Mouse (Mus musculus) cortical plate, adult 2 months (tissue): ENCODE data around the gene Itgb2l. TPM values are rescaled to one million over a fixed set of nuclear protein-coding genes. Genes with fewer than 3 reads are reported as not detected.
A peak's percentile ranks its signal among the peaks of the same experiment; 100 is the strongest.

Experiments used
- H3K27ac ChIP-seq: fragments of 200-500 bp; 2 replicates; pipeline ENCODE4 v1.5.1; 2012; ENCODE audit warnings: low read length, control low read depth, inconsistent platforms; ENCODE audit not compliant: insufficient read depth
- H3K4me1 ChIP-seq: fragments of 200-500 bp; 2 replicates; pipeline ENCODE4 v1.6.1; 2011; ENCODE audit warnings: low read length; ENCODE audit not compliant: control insufficient read depth, insufficient read depth
- H3K4me3 ChIP-seq: fragments of 200-500 bp; 2 replicates; pipeline ENCODE4 v1.5.1; 2011; ENCODE audit warnings: mild to moderate bottlenecking, low read length, control low read depth; ENCODE audit not compliant: insufficient read depth
- CTCF ChIP-seq: fragments of 200-500 bp; IDR thresholded peaks from 2 replicates; pipeline ENCODE4 v1.5.1; 2011; ENCODE audit warnings: mild to moderate bottlenecking, control low read depth, low read length; ENCODE audit not compliant: insufficient read depth; ENCODE audit errors: extremely low read depth
- POLR2A ChIP-seq: fragments of 200-500 bp; IDR thresholded peaks from 2 replicates; pipeline ENCODE4 v1.6.1; 2011; ENCODE audit warnings: mild to moderate bottlenecking, low read length, control low read depth; ENCODE audit not compliant: insufficient read depth; ENCODE audit errors: extremely low read depth
- polyA plus RNA-seq: library from polyadenylated mRNA; depleted of rRNA; stranded (reverse); fragments of >200 nt; gene quantifications from 2 replicates; pipeline ENCODE4 v1.2.3, GENCODE M21; 2012; rRNA removed

Gene Itgb2l
- not detected in 2 replicates for polyA plus RNA-seq

- no peak within 1 kb of the TSS for H3K27ac ChIP-seq
- no peaks in the 10 kb centered on the region for H3K4me1 ChIP-seq
- no peak within 1 kb of the TSS for H3K4me3 ChIP-seq
- no peak for TF ChIP-seq CTCF
- no peak for TF ChIP-seq POLR2A
Observed at GRCm38 (mm10) chr16:96443468-96443867, at the start of gene Itgb2l. Gene Itgb2l, minus strand, starts transcription at chr16:96443619.

GRCm38 (mm10) chr16:96491530-96491929, 48.1 kb upstream of the Itgb2l start:
- Histone ChIP-seq H3K4me1 (0 out of 2 replicates have a peak, but pooled peaks cover 3% of the 10 kb centered on the region), H3K4me3 (no peak overlapping the region), H3K27ac (no peak overlapping the region)
- TF ChIP-seq CTCF (no peak), POLR2A (no peak)

- TF ChIP-seq CTCF (no peak), POLR2A (no peak)
- Histone ChIP-seq H3K4me1 (0 out of 2 replicates have a peak, but pooled peaks cover 1% of the 10 kb centered on the region), H3K4me3 (no peak overlapping the region), H3K27ac (no peak overlapping the region)
Observed at GRCm38 (mm10) chr16:96488038-96488437, 44.6 kb upstream of the Itgb2l start.

- TF ChIP-seq CTCF (no peak), POLR2A (no peak)
- Histone ChIP-seq H3K27ac (no peak overlapping the region), H3K4me1 (0 out of 2 replicates have a peak, but pooled peaks cover 1% of the 10 kb centered on the region), H3K4me3 (no peak overlapping the region)
Observed at GRCm38 (mm10) chr16:96487007-96487684, 43.7 kb upstream of the Itgb2l start.

- Histone ChIP-seq H3K4me1 (peaks cover 3% of the 10 kb centered on the region), H3K27ac (no peak overlapping the region), H3K4me3 (no peak overlapping the region)
- TF ChIP-seq CTCF = no peak
- no peak for TF ChIP-seq POLR2A
Observed at GRCm38 (mm10) chr16:96481791-96482190, 38.4 kb upstream of the Itgb2l start.

- Histone ChIP-seq H3K4me1 (peaks cover 3% of the 10 kb centered on the region), H3K4me3 (no peak overlapping the region), H3K27ac (no peak overlapping the region)
- TF ChIP-seq CTCF (no peak), POLR2A (no peak)
Observed at GRCm38 (mm10) chr16:96474185-96474584, 30.8 kb upstream of the Itgb2l start.

- H3K4me1 ChIP-seq = peaks cover 3% of the 10 kb centered on the region
- no peak overlapping the region for H3K27ac ChIP-seq
- TF ChIP-seq POLR2A = no peak
- no peak for TF ChIP-seq CTCF
- H3K4me3 ChIP-seq = no peak overlapping the region; the same call in 1 of the 2 replicates
Observed at GRCm38 (mm10) chr16:96472816-96473215, 29.4 kb upstream of the Itgb2l start.

GRCm38 (mm10) chr16:96472361-96472760, 28.9 kb upstream of the Itgb2l start:
- Histone ChIP-seq H3K27ac (no peak overlapping the region), H3K4me3 (no peak overlapping the region; the same call in 1 of the 2 replicates)

GRCm38 (mm10) chr16:96469640-96470039, 26.2 kb upstream of the Itgb2l start:
- peak overlapping the region; percentile 34 for H3K4me3 ChIP-seq
- H3K4me1 ChIP-seq = peaks cover 3% of the 10 kb centered on the region
- TF ChIP-seq POLR2A (no peak), CTCF (0 out of 2 replicates have a peak, but pooled peaks have one; percentile 2)
- no peak overlapping the region for H3K27ac ChIP-seq

More at GRCm38 (mm10) chr16:96472361-96472760, 28.9 kb upstream of the Itgb2l start:
- TF ChIP-seq POLR2A (no peak), CTCF (no peak)
- H3K4me1 ChIP-seq = peaks cover 3% of the 10 kb centered on the region

GRCm38 (mm10) chr16:96468698-96469097, 25.3 kb upstream of the Itgb2l start:
- Histone ChIP-seq H3K4me1 (peaks cover 3% of the 10 kb centered on the region; the same call in 1 of the 2 replicates), H3K27ac (peak overlapping the region; percentile 16; the same call in 1 of the 2 replicates), H3K4me3 (peak overlapping the region; percentile 34)
- TF ChIP-seq POLR2A (no peak; the same call in 1 of the 2 replicates), CTCF (no peak)
